Mouse (Mus musculus): Measurements from ENCODE around the gene Dapk1.

- TF ChIP-seq CTCF (IDR thresholded peaks at IDR 0.05; ENCODE audit: low read depth) (no peak), EP300 (IDR thresholded peaks at IDR 0.05; ENCODE audit: low read depth) (no peak)
Measured at GRCm38 (mm10) chr13:60659600-60659999, 57.9 kb downstream of the Dapk1 start.
